Mouse (Mus musculus): ENCODE results near the gene Ppfibp1.

Ppfibp1 gene

DNA sequence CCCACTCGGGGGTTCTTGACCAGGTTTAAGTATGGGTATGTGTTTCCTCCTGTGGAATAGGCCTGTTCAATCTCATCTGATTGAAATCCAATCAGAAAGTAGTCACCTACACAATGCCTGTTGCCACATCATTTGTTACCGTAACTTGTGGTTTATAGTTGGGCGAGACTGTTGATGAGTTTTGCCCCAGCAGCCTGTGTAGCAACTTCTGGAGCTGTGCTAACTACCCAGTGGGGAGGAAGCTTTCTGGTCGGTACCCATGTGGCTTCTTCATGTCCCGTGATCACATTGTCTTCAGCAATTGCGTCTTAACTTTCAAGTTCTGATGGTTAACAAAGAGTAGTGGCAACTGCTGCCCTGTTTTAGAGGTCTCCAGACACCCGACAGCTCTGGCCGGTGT, 163.4 kb downstream of the Ppfibp1 start:
- DNase-seq: no peak

DNA sequence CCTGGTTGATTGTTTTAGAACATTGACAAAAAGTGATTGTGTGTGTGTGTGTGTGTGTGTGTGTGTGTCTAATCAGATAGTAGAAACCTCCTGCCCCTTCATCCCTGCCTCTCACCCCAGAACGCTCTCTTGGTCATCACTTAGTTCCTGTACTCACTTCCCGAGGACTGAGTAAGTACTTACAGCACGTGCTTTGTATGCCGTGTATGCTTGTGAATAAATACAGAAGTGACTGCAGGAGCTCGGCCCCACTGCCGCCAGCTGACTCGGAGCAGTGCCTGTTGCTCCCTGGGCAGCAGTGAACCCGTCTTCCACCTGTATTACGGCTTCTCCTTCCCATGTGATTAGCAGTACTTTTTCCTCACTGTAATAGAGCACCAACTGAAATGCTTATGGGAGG, 164.2 kb downstream of the Ppfibp1 start:
- DNase-seq: no peak

DNA sequence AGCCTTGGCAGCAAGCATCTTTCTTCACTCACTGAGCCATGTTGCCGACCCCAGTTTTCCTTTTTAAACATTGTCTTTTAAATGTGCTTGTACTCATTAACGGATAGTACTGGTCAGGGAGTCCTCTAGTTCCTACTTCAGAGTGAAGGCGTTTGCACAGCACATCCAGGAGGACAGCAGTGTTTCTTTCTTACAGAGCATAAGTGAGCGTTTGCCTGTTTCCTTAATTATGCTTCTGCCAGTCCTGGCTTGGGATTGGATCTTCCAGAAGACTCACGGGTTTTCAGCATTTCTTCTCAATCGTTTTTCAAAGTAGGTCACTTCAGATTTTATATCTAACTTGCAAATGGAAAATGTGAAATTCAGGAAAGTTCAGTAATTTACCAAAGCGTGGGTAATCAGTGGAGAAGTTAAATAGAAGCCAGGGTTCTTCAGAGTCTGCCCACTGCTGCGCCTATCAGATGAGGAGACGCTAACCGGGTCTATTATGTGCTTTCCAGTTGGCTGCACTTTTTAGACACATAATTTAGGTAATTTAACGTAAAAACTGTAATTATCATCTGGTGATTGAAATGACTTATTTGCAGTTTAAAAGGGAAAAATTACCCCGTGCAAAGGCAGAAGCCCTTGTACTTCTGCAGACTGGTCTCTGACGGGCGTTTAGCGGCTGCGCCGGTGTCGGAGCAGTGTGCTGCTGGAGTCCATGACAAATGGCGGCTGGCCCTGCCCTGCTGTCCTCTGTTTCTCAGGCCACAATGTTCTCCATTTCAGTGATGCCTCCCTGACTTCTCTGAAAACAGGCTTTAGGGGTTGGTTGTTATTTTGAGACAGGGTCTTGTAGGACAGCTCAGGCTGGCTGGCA, 165.7 kb downstream of the Ppfibp1 start:
- no peak for DNase-seq

DNA sequence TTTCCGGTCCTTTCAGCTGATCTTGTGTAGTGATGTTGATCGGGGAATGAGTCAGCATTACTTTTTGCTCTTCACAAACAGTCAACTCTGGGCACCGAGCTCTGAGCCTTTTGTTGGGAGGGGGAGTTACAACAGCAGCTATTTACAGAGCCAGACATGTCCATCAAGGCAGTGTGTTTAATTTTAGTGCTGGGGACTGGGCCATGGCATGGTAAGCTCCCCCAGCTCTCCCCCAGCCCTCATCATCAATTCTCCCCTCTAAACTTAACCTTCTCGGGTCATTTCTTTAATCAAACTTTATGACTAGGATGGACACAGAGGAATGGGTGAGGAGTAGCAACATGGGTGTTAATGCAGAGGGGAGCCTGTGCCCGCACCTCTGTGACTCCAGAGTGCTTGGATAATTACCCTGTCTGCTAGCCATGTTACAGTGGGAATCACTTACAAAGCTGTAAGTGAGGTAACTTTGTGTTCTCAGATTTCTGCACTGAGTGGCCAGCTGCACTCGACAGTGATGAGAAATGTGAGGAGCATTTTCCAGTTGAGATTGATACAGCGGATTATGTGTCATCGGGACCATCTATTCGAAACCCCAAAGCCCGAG, 167.2 kb downstream of the Ppfibp1 start:
- DNase-seq: no peak

- DNase-seq: no peak
Observed at GRCm38 (mm10) chr6:147059326-147059725, 171.0 kb downstream of the Ppfibp1 start.

- DNase-seq: no peak
Observed at GRCm38 (mm10) chr6:147061630-147062029, 173.3 kb downstream of the Ppfibp1 start.

DNA sequence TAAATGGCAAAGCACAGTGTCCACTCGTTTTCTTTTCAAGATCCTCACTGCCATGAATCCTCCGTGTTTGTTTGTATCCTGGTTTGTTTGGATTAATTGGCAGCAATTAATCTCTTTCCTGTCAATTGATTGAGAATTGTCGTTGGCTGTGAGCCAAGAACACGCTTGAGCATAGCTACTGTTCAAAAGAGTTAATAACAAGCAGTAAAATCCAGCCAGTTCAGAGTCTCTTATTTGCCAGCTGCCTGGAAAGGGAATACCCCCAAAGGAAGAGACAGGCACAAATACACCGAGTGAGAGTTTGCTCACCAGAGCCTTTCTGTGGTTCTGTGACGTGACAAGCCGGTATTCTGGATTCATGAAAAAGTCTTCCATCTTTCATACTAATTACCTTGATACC, 173.7 kb downstream of the Ppfibp1 start:
- DNase-seq: no peak

DNA sequence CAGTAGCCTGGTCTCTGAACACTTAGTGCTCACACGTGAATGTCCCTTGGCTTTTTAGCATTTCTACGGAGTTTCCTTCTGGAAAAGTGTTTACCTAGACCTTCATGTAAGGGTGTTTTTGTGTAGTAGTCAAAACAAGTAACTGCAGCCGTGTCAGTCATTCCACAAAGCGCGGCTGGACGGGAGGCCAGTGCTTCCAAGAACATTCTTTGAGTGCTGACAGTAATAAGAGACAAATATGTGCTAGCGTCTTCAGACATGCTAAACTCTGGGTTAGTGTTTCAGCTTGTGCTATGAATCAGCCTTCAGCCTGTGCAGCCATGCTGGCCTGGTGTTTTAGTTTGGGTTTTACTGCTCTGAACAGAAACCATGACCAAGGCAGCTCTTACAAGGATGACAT, 174.4 kb downstream of the Ppfibp1 start:
- DNase-seq: no peak

DNA sequence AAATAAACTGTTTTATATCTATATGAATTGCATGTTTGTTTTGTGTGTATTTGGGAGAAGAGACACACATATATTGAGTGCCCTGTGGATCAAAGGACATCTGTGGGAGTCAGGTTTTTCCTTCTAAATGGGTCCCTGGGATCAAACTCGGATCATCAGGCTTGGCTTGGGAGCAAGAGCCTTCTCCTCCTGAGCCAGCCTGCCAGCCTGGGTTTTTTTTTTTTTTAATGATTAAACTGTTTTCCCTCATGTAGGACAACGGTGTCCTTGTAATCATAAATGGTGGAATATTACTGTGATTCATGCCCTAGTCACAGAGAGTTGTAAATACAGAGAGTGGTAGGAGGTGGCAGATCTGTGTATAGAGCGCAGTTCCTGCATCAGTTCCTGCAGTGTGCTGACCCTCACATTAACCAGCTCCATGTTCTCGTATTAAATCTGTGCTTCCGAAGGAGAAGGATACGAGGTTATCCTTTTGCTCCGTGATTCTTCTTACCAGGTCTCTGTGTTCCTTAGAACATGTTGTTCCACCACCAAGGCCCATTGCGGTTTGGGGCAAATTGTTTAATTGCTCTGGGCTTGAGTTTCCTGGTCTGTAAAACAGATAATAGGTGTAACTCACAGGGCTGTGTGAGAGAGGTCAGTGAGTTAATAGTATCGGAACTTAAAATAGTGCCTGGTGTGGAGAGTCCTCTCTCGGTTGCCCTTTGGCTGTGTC, 176.1 kb downstream of the Ppfibp1 start:
- DNase-seq: no peak

DNA sequence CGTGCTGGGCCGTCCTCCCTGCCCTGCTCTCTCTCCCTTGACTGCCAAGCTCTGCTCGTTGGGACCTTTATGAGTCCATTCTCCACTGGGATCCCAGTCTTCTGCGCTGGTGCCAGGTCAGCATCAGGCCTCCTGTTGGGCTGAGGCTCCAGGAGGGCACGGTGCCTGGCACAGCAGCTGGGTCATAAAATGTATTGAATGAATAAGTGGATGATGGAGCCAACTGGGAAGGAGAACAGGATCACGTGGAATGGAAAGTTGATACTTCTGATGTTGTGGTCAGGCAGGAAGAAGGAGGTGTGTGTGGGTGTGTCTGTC, 176.6 kb downstream of the Ppfibp1 start:
- no peak for DNase-seq

DNA sequence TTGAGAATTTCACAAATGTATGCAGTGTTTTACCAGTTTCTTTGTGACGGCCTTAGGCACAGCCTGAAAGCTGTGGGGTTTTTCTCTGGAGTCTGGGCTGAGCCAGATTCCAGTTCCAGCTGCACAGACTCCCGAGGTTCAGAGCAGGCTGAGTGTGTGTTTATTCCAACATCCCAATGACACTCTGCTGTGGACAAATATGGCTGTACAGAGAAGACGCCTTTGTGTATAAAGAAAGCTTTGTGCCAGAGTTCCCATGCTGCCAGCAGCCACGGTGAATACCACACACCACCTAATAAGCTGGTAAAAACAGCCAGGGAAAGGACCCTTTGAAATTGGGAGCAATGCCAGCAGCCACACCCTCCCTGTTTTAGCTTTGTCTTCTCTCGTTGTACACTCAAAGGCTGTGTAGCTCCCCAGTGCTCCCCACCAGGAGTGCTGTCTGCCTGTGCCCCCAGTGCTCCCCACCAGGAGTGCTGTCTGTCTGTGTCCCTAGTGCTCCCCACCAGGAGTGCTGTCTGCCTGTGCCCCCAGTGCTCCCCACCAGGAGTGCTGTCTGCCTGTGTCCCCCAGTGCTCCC, 187.6 kb downstream of the Ppfibp1 start:
- DNase-seq: no peak

DNA sequence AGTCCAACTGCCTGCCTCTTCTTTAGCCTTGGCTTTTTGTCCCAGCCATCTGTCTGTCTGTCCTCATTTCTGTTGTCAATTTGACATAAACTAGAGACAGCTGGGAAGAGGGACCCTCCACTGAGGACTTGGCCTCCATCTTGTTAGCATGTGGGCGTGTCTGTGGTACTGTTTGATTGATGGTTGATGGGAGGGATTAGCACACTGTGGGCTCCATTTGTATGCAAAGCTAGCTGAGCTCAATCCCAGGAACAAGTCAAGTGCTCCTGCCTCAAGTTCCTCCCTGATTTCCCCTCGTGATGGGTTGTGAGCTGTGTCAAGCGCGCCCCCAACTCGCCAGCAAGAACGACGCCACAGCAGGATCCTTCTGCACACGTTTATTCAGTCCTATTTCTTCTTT, 188.6 kb downstream of the Ppfibp1 start:
- no peak for DNase-seq

DNA sequence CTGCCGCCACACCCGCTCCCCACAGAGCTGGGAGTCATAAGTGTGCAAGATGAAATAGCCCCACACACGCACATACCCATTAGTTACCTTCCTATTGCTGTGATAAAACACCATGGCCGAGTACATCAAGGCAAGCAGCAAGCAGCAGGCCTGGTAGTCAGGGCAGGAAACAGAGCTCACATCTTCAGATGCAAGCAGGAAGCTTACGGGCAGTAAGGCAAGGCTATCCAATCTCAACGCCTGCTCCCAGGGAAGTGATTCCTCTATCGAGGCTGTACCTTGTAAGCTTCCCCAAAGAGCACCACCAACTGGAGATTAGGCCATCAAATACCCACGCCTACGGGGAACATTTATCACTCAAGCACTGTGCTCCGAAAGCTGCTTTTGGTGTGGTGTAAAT, 191.6 kb downstream of the Ppfibp1 start:
- DNase-seq: no peak

Measured in cerebellum, postnatal 25 days (tissue).